In genomic region chr10:61654691-61655090, GRCm38 (mm10) we compare ENCODE assay signal across 23 mouse cellular contexts. TPM values are rescaled to one million over a fixed set of nuclear protein-coding genes. Genes with fewer than 3 reads are reported as not detected.
"Had no signal": no experiment of that assay in that cellular context is flagged by ENCODE, and none has a peak within 500 bp of the region (broad histone marks: within the 10 kb centered on the region; RNA-seq: fewer than 3 reads in every experiment).

No protein-coding gene starts in this region.

- H3K27ac ChIP-seq: heart, embryonic 13.5 days; heart, embryonic 15.5 days; hindbrain, embryonic 13.5 days; hindbrain, embryonic 15.5 days; hindbrain, postnatal 0 days; layer of hippocampus, adult 2 months; left cerebral cortex, adult 2 months; limb, embryonic 10.5 days; limb, embryonic 12.5 days; liver, embryonic 13.5 days; liver, embryonic 15.5 days had no signal

- H3K9me3 ChIP-seq: heart, embryonic 13.5 days; heart, embryonic 15.5 days; hindbrain, embryonic 13.5 days; hindbrain, embryonic 15.5 days; limb, embryonic 10.5 days; limb, embryonic 12.5 days; liver, embryonic 13.5 days; liver, embryonic 15.5 days had no signal

- H3K27me3 ChIP-seq: heart, embryonic 13.5 days; heart, embryonic 15.5 days; hindbrain, embryonic 13.5 days; hindbrain, embryonic 15.5 days; limb, embryonic 12.5 days; liver, embryonic 13.5 days; liver, embryonic 15.5 days had no signal

- DNase-seq: gastrocnemius, postnatal 10 days; gastrocnemius, postnatal 36 days; heart, adult 11 months; heart, postnatal 14 days; heart, postnatal 36 days; kidney, adult 11 months; kidney, adult 2 months; kidney, postnatal 10 days; kidney, postnatal 25 days; kidney, postnatal 4 days; liver; liver, embryonic 13.5 days had no signal

- H3K4me3 ChIP-seq: heart, embryonic 13.5 days; heart, embryonic 15.5 days; hindbrain, embryonic 13.5 days; hindbrain, embryonic 15.5 days; layer of hippocampus, adult 2 months; left cerebral cortex, adult 2 months; limb, embryonic 10.5 days; limb, embryonic 12.5 days; liver, embryonic 13.5 days; liver, embryonic 15.5 days had no signal

- H3K4me1 ChIP-seq: heart, embryonic 13.5 days; heart, embryonic 15.5 days had no signal

- H3K9ac ChIP-seq: heart, embryonic 13.5 days; heart, embryonic 15.5 days; hindbrain, embryonic 13.5 days; hindbrain, embryonic 15.5 days; limb, embryonic 12.5 days; liver, embryonic 13.5 days; liver, embryonic 15.5 days had no signal

RNA-seq across cellular contexts. Expression of gene Npffr1, which starts 59.4 kb away (rescaled TPM):
- total RNA-seq: gastrocnemius, postnatal 36 days; heart, postnatal 14 days; heart, postnatal 36 days; hematopoietic stem cell, adult 5-6 weeks had no signal
- polyA plus RNA-seq: heart, embryonic 15.5 days; limb, embryonic 10.5 days; liver, embryonic 15.5 days had no signal
